Mouse (Mus musculus) heart, embryonic 12.5 days (tissue): ENCODE results near the gene Gm4969. TPM values are rescaled to one million over a fixed set of nuclear protein-coding genes. Genes with fewer than 3 reads are reported as not detected.

Experiments
- ATAC-seq: fragments of 200-750 bp; cut with Nextera tagmentation; 2 replicates; pipeline ENCODE4 v1.8.0; 2017; ENCODE audit warnings: moderate TSS enrichment, moderate library complexity; ENCODE audit not compliant: insufficient number of reproducible peaks, low FRiP score
- H3K27ac ChIP-seq: fragments of 300-500 bp; sonication (generic); 2 replicates; pipeline ENCODE4 v1.5.1; 2016; ENCODE audit warnings: mild to moderate bottlenecking, moderate library complexity; ENCODE audit not compliant: poor library complexity, severe bottlenecking
- H3K27me3 ChIP-seq: fragments of 300-500 bp; sonication (generic); replicated peaks from 2 replicates; pipeline ENCODE4 v1.6.1; 2016; ENCODE audit warnings: mild to moderate bottlenecking, moderate library complexity
- H3K36me3 ChIP-seq: fragments of 300-500 bp; sonication (generic); 2 replicates; pipeline ENCODE4 v1.6.1; 2016; ENCODE audit warnings: mild to moderate bottlenecking, moderate library complexity
- H3K4me1 ChIP-seq: fragments of 300-500 bp; sonication (generic); replicated peaks from 2 replicates; pipeline ENCODE4 v1.6.1; 2016; ENCODE audit warnings: mild to moderate bottlenecking
- H3K4me2 ChIP-seq: fragments of 300-500 bp; sonication (generic); 2 replicates; pipeline ENCODE4 v1.6.1; 2016; ENCODE audit warnings: mild to moderate bottlenecking, moderate library complexity
- H3K4me3 ChIP-seq: fragments of 300-500 bp; sonication (generic); 2 replicates; pipeline ENCODE4 v1.5.1; 2016; ENCODE audit warnings: mild to moderate bottlenecking
- H3K9ac ChIP-seq: fragments of 300-500 bp; sonication (generic); 2 replicates; pipeline ENCODE4 v1.6.1; 2016; ENCODE audit warnings: mild to moderate bottlenecking, moderate library complexity
- H3K9me3 ChIP-seq: fragments of 300-500 bp; sonication (generic); replicated peaks from 2 replicates; pipeline ENCODE4 v1.6.1; 2016; ENCODE audit warnings: mild to moderate bottlenecking, moderate library complexity
- WGBS: fragments of 180-500 bp; shearing (Covaris S2); methylation state at CpG from one replicate; pipeline ENCODE4 v1.1.7; 2016; 5-methylcytosine and 5-hydroxymethylcytosine counted together
- polyA plus RNA-seq: library from polyadenylated mRNA; unstranded; fragments of >200 nt; fragmentation: Nextera tagmentation; extraction: Ambion mirVana; gene quantifications from 2 replicates; pipeline ENCODE4 v1.2.1, GENCODE M21; 2016

Gene Gm4969
- polyA plus RNA-seq, 1 experiment from 2014 or later: 2.2 TPM

DNA sequence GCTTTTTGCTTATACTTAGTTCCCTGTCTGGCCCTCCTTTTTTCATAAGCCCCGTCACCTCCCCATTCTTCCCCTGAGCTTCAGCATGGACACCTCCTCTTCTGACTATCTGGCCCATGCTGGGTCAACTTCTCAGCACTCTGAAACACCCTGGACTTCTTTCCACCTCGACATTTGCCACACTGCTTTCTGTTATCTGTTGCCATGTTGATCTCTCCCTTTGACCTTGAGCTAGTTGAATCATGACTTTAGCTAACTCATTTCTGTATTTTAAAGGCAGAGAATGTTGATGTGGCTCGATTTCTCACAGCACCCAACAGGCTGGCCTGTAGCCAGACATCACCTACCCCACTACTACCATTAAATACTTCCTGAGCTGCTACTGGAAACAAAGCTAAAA lies 10.7 kb downstream of the Gm4969 start:
- Histone ChIP-seq H3K9me3 (peaks cover 11% of the 10 kb centered on the region), H3K4me3 (no peak overlapping the region), H3K4me2 (no peak overlapping the region), H3K4me1 (peaks cover 10% of the 10 kb centered on the region), H3K9ac (no peak overlapping the region), H3K27ac (no peak overlapping the region; the same call in 1 of the 2 replicates), H3K27me3 (no peaks in the 10 kb centered on the region), H3K36me3 (no peaks in the 10 kb centered on the region; the same call in 1 of the 2 replicates)
- 48% methylated on average over 3 of the region's 3 CpGs for WGBS
- no peak for ATAC-seq

DNA sequence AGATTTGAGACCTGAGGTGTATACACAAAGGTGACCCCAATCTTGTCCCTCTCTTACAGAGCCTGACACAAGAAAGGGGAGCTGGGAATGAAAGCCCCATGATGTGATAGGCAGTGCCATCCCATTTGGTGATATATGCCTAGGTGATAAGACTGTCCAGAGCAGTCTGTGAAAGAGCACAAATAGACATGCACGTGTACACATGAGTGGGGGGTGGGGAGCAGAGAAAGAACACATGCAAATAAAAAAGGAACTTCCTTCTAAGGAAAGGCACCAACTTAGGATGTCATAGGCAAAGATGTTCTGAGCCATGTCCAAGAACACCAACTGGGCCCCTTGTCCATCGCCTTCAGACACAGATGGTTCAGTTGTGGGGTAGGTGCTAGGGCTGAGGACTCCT lies 13.7 kb downstream of the Gm4969 start:
- Histone ChIP-seq H3K4me1 (peaks cover 10% of the 10 kb centered on the region), H3K4me2 (no peak overlapping the region), H3K4me3 (no peak overlapping the region), H3K27ac (no peak overlapping the region), H3K27me3 (no peaks in the 10 kb centered on the region), H3K9me3 (peaks cover 11% of the 10 kb centered on the region), H3K36me3 (no peaks in the 10 kb centered on the region; the same call in 1 of the 2 replicates), H3K9ac (no peak overlapping the region)
- WGBS: 73% methylated on average over 2 of the region's 2 CpGs
- no peak for ATAC-seq

DNA sequence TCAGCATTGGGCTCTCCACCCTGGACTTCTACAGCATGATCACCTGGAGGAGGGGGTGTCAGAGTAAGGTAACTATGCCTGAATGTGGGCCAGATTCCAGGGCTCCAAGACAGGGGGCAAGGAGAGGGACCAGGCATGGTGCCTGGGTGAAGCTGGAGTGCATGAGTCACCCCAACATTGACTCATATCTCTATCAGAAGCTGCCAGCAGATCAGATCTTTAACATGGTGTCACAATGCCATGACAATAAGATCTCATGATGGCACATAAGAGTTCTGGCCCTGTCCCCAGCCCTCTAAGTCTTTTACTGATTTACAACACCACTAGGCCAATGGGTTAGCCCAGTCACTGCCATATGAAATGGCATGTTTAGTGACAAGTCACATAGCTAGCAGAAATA lies 14.4 kb downstream of the Gm4969 start:
- H3K4me1 ChIP-seq: peaks cover 10% of the 10 kb centered on the region
- no peak overlapping the region for H3K4me3 ChIP-seq
- no peaks in the 10 kb centered on the region; the same call in 1 of the 2 replicates for H3K36me3 ChIP-seq
- H3K27ac ChIP-seq: no peak overlapping the region
- no peak overlapping the region for H3K4me2 ChIP-seq
- H3K9me3 ChIP-seq: peaks cover 11% of the 10 kb centered on the region
- no peaks in the 10 kb centered on the region for H3K27me3 ChIP-seq
- no peak overlapping the region for H3K9ac ChIP-seq
- ATAC-seq: no peak

DNA sequence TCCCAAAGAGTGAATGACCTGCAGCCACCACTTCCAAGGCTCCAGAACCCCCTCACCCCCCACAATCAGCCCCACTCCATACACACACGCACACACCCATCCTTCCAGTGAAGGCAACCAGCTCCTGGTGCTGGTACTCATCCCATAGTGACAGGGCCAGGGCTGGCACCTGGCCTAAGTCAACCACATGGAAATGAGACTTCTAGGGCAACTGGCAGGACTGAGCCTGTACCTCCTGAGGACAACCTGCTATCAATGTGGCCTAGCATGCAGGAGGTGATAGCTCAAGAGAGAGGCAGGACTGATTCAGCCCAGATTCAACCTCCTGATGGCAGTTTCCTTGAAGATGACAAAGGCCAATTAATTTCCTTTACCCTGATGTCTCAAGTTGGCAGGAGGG lies 17.9 kb downstream of the Gm4969 start:
- 62% methylated on average over 1 of the region's 1 CpGs for WGBS

DNA sequence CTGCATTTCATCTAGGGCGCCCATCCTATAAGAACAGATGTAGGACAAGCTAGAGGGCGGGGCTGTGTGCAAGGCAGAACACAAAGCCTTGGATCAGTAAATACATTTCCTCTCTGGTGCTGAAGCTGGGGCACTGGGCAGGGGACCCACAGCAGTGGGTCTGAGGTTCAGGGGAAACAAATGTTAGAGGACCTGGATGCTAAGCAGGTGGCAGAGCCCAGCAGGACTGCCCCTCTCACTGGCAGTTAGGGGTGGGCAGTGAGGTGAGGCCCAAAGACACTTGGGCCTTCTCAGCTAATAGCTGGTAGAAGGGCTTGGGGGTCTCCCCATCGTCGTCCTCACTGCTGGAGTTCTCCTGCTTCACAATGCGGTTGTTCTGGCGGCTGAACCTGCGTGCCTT lies 19.4 kb downstream of the Gm4969 start:
- peaks cover 11% of the 10 kb centered on the region for H3K9me3 ChIP-seq
- no peak overlapping the region for H3K9ac ChIP-seq
- no peak for ATAC-seq
- 68% methylated on average over 7 of the region's 7 CpGs for WGBS
- H3K4me3 ChIP-seq: no peak overlapping the region
- H3K4me1 ChIP-seq: peaks cover 23% of the 10 kb centered on the region
- no peak overlapping the region for H3K4me2 ChIP-seq
- no peaks in the 10 kb centered on the region for H3K27me3 ChIP-seq
- peaks cover 15% of the 10 kb centered on the region for H3K36me3 ChIP-seq
- no peak overlapping the region for H3K27ac ChIP-seq

More for the DNA sequence above, 17.9 kb downstream of the Gm4969 start:
- ATAC-seq: no peak
- no peaks in the 10 kb centered on the region for H3K27me3 ChIP-seq
- no peak overlapping the region for H3K4me2 ChIP-seq
- H3K9ac ChIP-seq: no peak overlapping the region
- H3K4me3 ChIP-seq: no peak overlapping the region
- peaks cover 11% of the 10 kb centered on the region for H3K9me3 ChIP-seq
- no peak overlapping the region for H3K27ac ChIP-seq
- peaks cover 15% of the 10 kb centered on the region for H3K36me3 ChIP-seq
- H3K4me1 ChIP-seq: peaks cover 23% of the 10 kb centered on the region

DNA sequence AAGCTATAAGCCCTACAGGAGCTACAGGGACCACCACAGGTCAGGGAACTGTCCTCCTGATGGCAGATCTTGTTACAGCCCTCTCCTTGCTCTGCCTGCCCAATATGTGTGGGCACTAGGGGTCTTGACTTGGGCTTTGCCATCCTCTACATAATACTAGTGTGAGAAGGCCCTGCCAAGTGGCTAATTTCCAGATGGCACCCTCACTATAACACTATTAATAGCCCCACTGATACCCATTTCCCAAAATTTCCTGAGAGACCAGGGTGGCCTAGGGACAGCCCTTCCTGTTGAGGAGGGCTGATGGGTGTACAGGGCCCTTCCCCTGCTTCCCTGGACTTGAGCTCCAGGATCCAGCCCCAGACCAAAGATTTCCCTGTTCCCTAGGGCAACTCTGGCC lies 20.3 kb downstream of the Gm4969 start:
- Histone ChIP-seq H3K36me3 (peaks cover 15% of the 10 kb centered on the region), H3K4me3 (no peak overlapping the region), H3K4me1 (peaks cover 30% of the 10 kb centered on the region), H3K27ac (no peak overlapping the region), H3K9me3 (peaks cover 4% of the 10 kb centered on the region), H3K9ac (no peak overlapping the region; the same call in 1 of the 2 replicates), H3K27me3 (no peaks in the 10 kb centered on the region), H3K4me2 (no peak overlapping the region)
- no peak for ATAC-seq

DNA sequence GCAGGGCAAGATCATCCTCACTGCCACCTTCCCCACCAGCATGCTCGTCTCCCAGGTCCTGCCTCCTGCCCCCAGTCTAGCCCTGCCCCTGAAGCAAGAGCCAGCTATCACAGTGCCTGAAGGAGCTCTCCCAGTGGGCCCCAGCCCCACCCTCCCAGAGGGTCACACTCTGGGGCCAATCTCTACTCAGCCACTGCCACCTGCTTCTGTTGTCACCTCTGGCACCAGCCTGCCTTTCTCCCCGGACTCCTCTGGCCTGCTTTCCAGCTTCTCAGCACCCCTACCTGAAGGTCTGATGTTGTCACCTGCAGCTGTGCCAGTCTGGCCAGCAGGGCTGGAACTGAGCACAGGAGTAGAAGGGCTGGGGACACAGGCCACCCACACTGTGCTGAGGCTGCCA lies 21.0 kb downstream of the Gm4969 start:
- Histone ChIP-seq H3K4me2 (peak overlapping the region; percentile 88), H3K9me3 (no peaks in the 10 kb centered on the region), H3K27ac (no peak overlapping the region), H3K27me3 (no peaks in the 10 kb centered on the region), H3K4me3 (no peak overlapping the region), H3K36me3 (peaks cover 15% of the 10 kb centered on the region), H3K4me1 (peaks cover 37% of the 10 kb centered on the region), H3K9ac (peak overlapping the region; percentile 97)
- WGBS: 40% methylated on average over 2 of the region's 2 CpGs
- no peak for ATAC-seq

DNA sequence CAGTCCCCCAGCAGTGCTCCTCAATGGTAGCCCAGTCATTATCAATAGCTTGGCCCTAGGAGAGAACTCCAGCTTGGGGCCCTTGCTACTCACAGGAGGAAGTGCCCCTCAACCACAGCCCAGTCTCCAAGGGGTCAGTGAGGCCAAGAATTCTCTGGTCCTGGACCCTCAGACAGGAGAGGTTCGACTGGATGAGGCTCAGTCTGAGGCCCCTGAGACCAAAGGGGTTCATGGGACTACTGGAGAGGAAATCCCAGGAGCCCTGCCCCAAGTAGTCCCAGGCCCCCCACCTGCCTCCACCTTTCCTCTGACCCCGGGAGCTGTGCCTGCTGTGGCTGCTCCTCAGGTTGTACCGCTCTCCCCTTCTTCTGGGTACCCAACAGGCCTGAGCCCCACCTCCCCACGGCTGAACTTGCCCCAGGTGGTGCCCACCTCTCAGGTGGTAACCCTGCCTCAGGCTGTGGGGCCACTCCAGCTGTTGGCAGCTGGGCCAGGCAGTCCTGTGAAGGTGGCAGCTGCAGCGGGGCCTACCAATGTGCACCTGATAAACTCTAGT lies 21.7 kb downstream of the Gm4969 start:
- H3K4me1 ChIP-seq: peaks cover 44% of the 10 kb centered on the region

DNA sequence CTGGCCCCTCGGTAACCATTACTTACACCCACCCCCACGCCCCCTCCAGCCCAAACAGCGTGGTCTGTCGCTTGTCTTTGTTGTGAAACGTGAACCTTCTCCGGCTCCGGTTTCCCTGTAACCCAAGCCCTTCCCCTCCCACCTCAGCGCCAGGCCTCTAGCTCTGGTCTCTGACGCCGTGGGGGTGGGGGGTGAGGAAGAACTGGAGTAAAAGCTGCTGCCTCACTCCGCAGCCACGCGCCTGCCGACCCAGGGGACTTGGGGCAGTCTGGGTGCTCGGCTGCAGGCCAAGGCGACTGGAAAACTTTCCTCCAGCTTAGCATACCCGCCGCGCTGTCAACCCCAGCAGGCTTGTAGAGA lies 22.4 kb downstream of the Gm4969 start:
- peak overlapping the region; percentile 99 for H3K27ac ChIP-seq
- H3K4me3 ChIP-seq: peak overlapping the region; percentile 79
- H3K4me1 ChIP-seq: peaks cover 47% of the 10 kb centered on the region
- H3K27me3 ChIP-seq: no peaks in the 10 kb centered on the region; the same call in 1 of the 2 replicates
- ATAC-seq: peak; percentile 15; the same call in 1 of the 2 replicates
- H3K4me2 ChIP-seq: peak overlapping the region; percentile 88
- WGBS: under 1% methylated on average over 19 of the region's 19 CpGs
- peaks cover 29% of the 10 kb centered on the region for H3K36me3 ChIP-seq
- no peaks in the 10 kb centered on the region for H3K9me3 ChIP-seq
- H3K9ac ChIP-seq: peak overlapping the region; percentile 97

More for the DNA sequence above, 21.7 kb downstream of the Gm4969 start:
- H3K9ac ChIP-seq: peak overlapping the region; percentile 97
- peak overlapping the region; percentile 88 for H3K4me2 ChIP-seq
- peak overlapping the region; percentile 79 for H3K4me3 ChIP-seq
- peaks cover 22% of the 10 kb centered on the region for H3K36me3 ChIP-seq
- ATAC-seq: no peak
- peak overlapping the region; percentile 99 for H3K27ac ChIP-seq
- H3K9me3 ChIP-seq: no peaks in the 10 kb centered on the region
- H3K27me3 ChIP-seq: no peaks in the 10 kb centered on the region; the same call in 1 of the 2 replicates
- 49% methylated on average over 5 of the region's 5 CpGs for WGBS

DNA sequence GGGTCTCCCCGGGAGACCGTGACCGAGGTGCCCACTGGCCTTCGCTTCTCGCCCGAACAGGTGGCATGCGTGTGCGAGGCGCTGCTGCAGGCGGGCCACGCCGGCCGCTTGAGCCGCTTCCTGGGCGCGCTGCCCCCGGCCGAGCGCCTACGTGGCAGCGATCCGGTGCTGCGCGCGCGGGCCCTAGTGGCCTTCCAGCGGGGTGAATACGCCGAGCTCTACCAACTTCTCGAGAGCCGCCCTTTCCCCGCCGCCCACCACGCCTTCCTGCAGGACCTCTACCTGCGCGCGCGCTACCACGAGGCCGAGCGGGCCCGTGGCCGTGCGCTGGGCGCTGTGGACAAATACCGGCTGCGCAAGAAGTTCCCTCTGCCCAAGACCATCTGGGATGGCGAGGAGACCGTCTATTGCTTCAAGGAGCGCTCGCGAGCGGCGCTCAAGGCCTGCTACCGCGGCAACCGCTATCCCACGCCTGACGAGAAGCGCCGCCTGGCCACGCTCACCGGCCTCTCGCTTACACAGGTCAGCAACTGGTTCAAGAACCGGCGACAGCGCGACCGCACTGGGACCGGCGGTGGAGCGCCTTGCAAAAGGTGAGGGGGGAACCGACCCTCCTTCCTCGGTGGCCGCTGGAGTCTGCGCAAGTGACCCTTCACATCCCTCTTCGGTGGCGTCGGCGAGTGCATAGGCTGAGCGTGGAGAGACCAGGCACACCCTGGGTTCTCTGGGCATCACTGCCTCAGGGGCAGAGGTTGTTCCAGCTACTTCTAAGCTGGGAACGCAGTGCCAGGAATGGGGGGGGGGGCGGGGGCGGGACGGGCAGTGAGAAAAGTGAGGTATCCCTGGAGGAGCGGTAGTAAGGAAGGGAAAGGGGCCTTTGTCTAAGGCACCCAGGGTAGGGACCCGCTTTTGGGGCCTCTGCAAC lies 23.1 kb downstream of the Gm4969 start:
- peaks cover 47% of the 10 kb centered on the region for H3K4me1 ChIP-seq
- WGBS: under 1% methylated on average over 80 of the region's 87 CpGs
- peak overlapping the region; percentile 97 for H3K9ac ChIP-seq
- peaks cover 36% of the 10 kb centered on the region for H3K36me3 ChIP-seq
- no peaks in the 10 kb centered on the region; the same call in 1 of the 2 replicates for H3K27me3 ChIP-seq
- no peak for ATAC-seq
- H3K4me2 ChIP-seq: peak overlapping the region; percentile 88
- peak overlapping the region; percentile 79 for H3K4me3 ChIP-seq
- peak overlapping the region; percentile 99 for H3K27ac ChIP-seq
- no peaks in the 10 kb centered on the region for H3K9me3 ChIP-seq

DNA sequence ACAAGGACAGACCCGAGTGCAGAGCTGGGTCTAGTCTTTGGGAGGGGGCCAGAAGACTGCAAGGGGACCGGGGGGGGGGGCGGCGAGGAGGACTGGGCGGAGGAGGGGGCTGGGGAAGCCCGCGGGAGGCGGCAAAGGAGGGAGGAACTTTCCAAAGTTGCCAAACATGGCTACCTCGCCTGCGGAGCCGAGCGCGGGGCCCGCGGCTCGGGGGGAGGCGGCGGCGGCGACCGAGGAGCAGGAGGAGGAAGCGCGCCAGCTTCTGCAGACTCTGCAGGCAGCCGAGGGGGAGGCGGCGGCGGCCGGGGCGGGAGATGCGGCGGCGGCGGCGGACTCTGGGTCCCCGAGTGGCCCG lies 23.7 kb downstream of the Gm4969 start, which contains the start of gene Six5:
Gene Six5, plus strand, starts transcription at position 124 of the 355 bp plus-strand sequence.
- no peak; the same call in 1 of the 2 replicates for ATAC-seq
- Histone ChIP-seq H3K36me3 (peaks cover 42% of the 10 kb centered on the region), H3K9me3 (no peaks in the 10 kb centered on the region), H3K9ac (peak within 1 kb of the TSS; percentile 97), H3K4me2 (peak within 1 kb of the TSS; percentile 88), H3K27me3 (no peaks in the 10 kb centered on the region; the same call in 1 of the 2 replicates), H3K4me1 (peaks cover 47% of the 10 kb centered on the region), H3K27ac (peak within 1 kb of the TSS; percentile 99), H3K4me3 (peak within 1 kb of the TSS; percentile 79)
- WGBS: 0% methylated on average over 33 of the region's 36 CpGs
